Mouse (Mus musculus) kidney, adult 2 months (tissue): ENCODE data around the gene Gm10912.

Experiments used
- CTCF ChIP-seq: fragments of 200-500 bp; conservative IDR thresholded peaks from 2 replicates; pipeline ENCODE4 v1.5.1; 2011; ENCODE audit warnings: low read depth, mild to moderate bottlenecking, control low read depth, low read length, moderate library complexity, mixed read lengths; ENCODE audit not compliant: insufficient read depth, insufficient read length
- POLR2A ChIP-seq: fragments of 200-500 bp; IDR thresholded peaks from one replicate; pipeline ENCODE4 v1.6.1; 2011; ENCODE audit warnings: low read depth, low read length, control low read depth

GRCm38 (mm10) chr2:104029074-104029473, 36.6 kb upstream of the Gm10912 start:
- no peak for TF ChIP-seq POLR2A
- TF ChIP-seq CTCF, result no peak
